Mouse (Mus musculus) liver (tissue): ENCODE data around the gene Treh.
"Not testable (repeated sequence)": the region's sequence is repeated elsewhere in the genome, so short reads cannot be mapped to it uniquely, and the experiment has no call there.

Experiments
- DNase-seq: peaks from one replicate; pipeline ENCODE4 v3.0.0-alpha.2; 2020; ENCODE audit warnings: mixed read lengths

The Treh gene

GRCm38 (mm10) chr9:44673005-44673404 is at the start of gene Treh:
Gene Treh (plus strand): TSS chr9:44673233.
- no peak for DNase-seq

- no peak for DNase-seq
Observed at GRCm38 (mm10) chr9:44624390-44624789, 48.6 kb upstream of the Treh start.

GRCm38 (mm10) chr9:44626268-44626667 is 46.8 kb upstream of the Treh start:
- peak; percentile 20 for DNase-seq

- DNase-seq, result peak; percentile 33
Observed at GRCm38 (mm10) chr9:44637551-44638169, 35.4 kb upstream of the Treh start.

- not testable (repeated sequence) for DNase-seq
Observed at GRCm38 (mm10) chr9:44638726-44639125, 34.3 kb upstream of the Treh start.

GRCm38 (mm10) chr9:44640028-44640427 is 33.0 kb upstream of the Treh start:
- not testable (repeated sequence) for DNase-seq

GRCm38 (mm10) chr9:44640646-44641357 is 32.2 kb upstream of the Treh start:
- no peak for DNase-seq

GRCm38 (mm10) chr9:44641616-44642015 is 31.4 kb upstream of the Treh start:
- no peak for DNase-seq

- DNase-seq, result no peak
Observed at GRCm38 (mm10) chr9:44643103-44643502, 29.9 kb upstream of the Treh start.

GRCm38 (mm10) chr9:44644186-44644585 is 28.8 kb upstream of the Treh start:
- DNase-seq, result no peak

- DNase-seq, result no peak
Observed at GRCm38 (mm10) chr9:44645481-44645880, 27.6 kb upstream of the Treh start.

GRCm38 (mm10) chr9:44645924-44646323 is 27.1 kb upstream of the Treh start:
- peak; percentile 47 for DNase-seq

- DNase-seq, result no peak
Observed at GRCm38 (mm10) chr9:44646366-44646765, 26.7 kb upstream of the Treh start.

GRCm38 (mm10) chr9:44647026-44647425 is 26.0 kb upstream of the Treh start:
- DNase-seq, result no peak

GRCm38 (mm10) chr9:44647656-44648055 is 25.4 kb upstream of the Treh start:
- no peak for DNase-seq

GRCm38 (mm10) chr9:44648881-44649281 is 24.2 kb upstream of the Treh start:
- DNase-seq, result no peak

GRCm38 (mm10) chr9:44652027-44652426 is 21.0 kb upstream of the Treh start:
- peak; percentile 64 for DNase-seq

- no peak for DNase-seq
Observed at GRCm38 (mm10) chr9:44653896-44654295, 19.1 kb upstream of the Treh start.

GRCm38 (mm10) chr9:44655098-44656066 is 17.7 kb upstream of the Treh start:
- DNase-seq, result peak; percentile 50

- no peak for DNase-seq
Observed at GRCm38 (mm10) chr9:44663706-44664105, 9.3 kb upstream of the Treh start.

- DNase-seq, result no peak
Observed at GRCm38 (mm10) chr9:44671416-44671815, 1.6 kb upstream of the Treh start.

- no peak for DNase-seq
Observed at GRCm38 (mm10) chr9:44672291-44672865, 655 bp upstream of the Treh start.

GRCm38 (mm10) chr9:44678288-44678871 is 5.3 kb downstream of the Treh start:
- no peak for DNase-seq
